ENCODE assay signal across 8 mouse cellular contexts in the genomic region with DNA sequence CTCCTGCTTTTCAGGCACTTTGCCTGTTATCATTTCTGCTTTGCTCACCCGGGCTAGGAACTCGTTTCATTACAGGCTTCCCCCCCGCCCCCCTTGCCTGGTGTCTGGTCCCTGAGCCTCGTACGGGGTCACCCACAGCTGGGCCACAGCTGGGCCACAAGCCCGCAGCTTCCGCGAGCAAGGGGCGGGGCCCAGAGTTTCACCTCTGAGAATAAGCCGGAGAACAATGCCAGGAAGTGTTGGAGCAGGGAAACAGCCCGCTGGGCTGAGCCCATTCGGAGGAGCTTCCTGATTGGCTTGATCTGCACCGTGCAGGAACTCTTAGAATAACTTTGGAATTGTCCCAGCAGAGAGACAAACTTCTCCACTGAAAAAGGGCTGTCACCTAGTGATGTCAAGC. TPM values are rescaled to one million over a fixed set of nuclear protein-coding genes. Genes with fewer than 3 reads are reported as not detected.
DNase-seq lines count a peak whose midpoint lies in the region; ATAC-seq lines count a peak whose summit lies in the region.

No protein-coding gene starts in this region.

- peak overlapping the region; percentile 43 for H3K4me2 ChIP-seq in heart, embryonic 11.5 days
- peak overlapping the region; percentile 50 for H3K4me2 ChIP-seq in lung, embryonic 16.5 days (ENCODE audit: low read depth, low read length)

- peak overlapping the region; percentile 76 for H3K27ac ChIP-seq in embryonic facial prominence, embryonic 10.5 days (replicated peaks)
- H3K27ac ChIP-seq in heart, embryonic 11.5 days (ENCODE audit: low read depth, low read length): peak overlapping the region; percentile 72
- H3K27ac ChIP-seq in lung, embryonic 16.5 days (ENCODE audit: low read length): peak overlapping the region; percentile 81

- DNase-seq in Muller cell, postnatal 12 days (ENCODE audit: inconsistent ontology term): peak; percentile 21
- DNase-seq in embryonic facial prominence, embryonic 10.5 days (ENCODE audit: low spot score): peak; percentile 67
- DNase-seq in kidney, adult 9 months: peak; percentile 91
- peak; percentile 45 for DNase-seq in retina, embryonic 14.5 days (ENCODE audit: low spot score)
- DNase-seq in cerebellum, adult 9-10 months: no peak
- no peak for DNase-seq in frontal cortex, adult 2 months (ENCODE audit: extremely low spot score in 1 of 2, low spot score in 1 of 2)

- H3K4me1 ChIP-seq in embryonic facial prominence, embryonic 10.5 days: peaks cover 28% of the 10 kb centered on the region
- peaks cover 51% of the 10 kb centered on the region for H3K4me1 ChIP-seq in heart, embryonic 11.5 days (ENCODE audit: control insufficient read depth, insufficient read depth, low read length)
- H3K4me1 ChIP-seq in lung, embryonic 16.5 days (replicated peaks; ENCODE audit: control insufficient read depth, insufficient read depth, low read length): peaks cover 33% of the 10 kb centered on the region

- ATAC-seq in heart, embryonic 11.5 days (replicated peaks; ENCODE audit: insufficient number of reproducible peaks, low FRiP score, low TSS enrichment): peak; percentile 31; the same call in 1 of the 2 replicates
- peak; percentile 86 for ATAC-seq in lung, embryonic 16.5 days (ENCODE audit: low read depth)

- no peaks in the 10 kb centered on the region for H3K36me3 ChIP-seq in embryonic facial prominence, embryonic 10.5 days (replicated peaks)
- no peaks in the 10 kb centered on the region for H3K36me3 ChIP-seq in heart, embryonic 11.5 days (ENCODE audit: control insufficient read depth, insufficient read depth, low read length)
- no peaks in the 10 kb centered on the region for H3K36me3 ChIP-seq in lung, embryonic 16.5 days (ENCODE audit: control insufficient read depth, insufficient read depth, low read length)

- H3K27me3 ChIP-seq in embryonic facial prominence, embryonic 10.5 days (replicated peaks; ENCODE audit: low read depth, poor library complexity, severe bottlenecking): no peaks in the 10 kb centered on the region; the same call in 1 of the 2 replicates
- H3K27me3 ChIP-seq in heart, embryonic 11.5 days (ENCODE audit: control insufficient read depth, insufficient read depth, low read length): no peaks in the 10 kb centered on the region
- no peaks in the 10 kb centered on the region for H3K27me3 ChIP-seq in lung, embryonic 16.5 days (ENCODE audit: control insufficient read depth, insufficient read depth, low read depth, low read length)

- H3K9ac ChIP-seq in heart, embryonic 11.5 days (ENCODE audit: low read depth, low read length): no peak overlapping the region
- H3K9ac ChIP-seq in lung, embryonic 16.5 days (ENCODE audit: low read length): peak overlapping the region; percentile 47; the same call in 1 of the 2 replicates

- H3K4me3 ChIP-seq in embryonic facial prominence, embryonic 10.5 days: peak overlapping the region; percentile 43
- H3K4me3 ChIP-seq in heart, embryonic 11.5 days (ENCODE audit: low read depth, low read length): no peak overlapping the region
- H3K4me3 ChIP-seq in lung, embryonic 16.5 days (ENCODE audit: low read length): peak overlapping the region; percentile 25; the same call in 1 of the 2 replicates

- WGBS in embryonic facial prominence, embryonic 10.5 days: 2% methylated on average over 13 of the region's 13 CpGs
- WGBS in heart, embryonic 11.5 days (ENCODE audit: insufficient replicate concordance): 8% methylated on average over 13 of the region's 13 CpGs
- 2% methylated on average over 13 of the region's 13 CpGs for WGBS in lung, embryonic 16.5 days

- H3K9me3 ChIP-seq in embryonic facial prominence, embryonic 10.5 days: no peaks in the 10 kb centered on the region
- no peaks in the 10 kb centered on the region for H3K9me3 ChIP-seq in heart, embryonic 11.5 days (replicated peaks; ENCODE audit: control insufficient read depth, low read length)
- H3K9me3 ChIP-seq in lung, embryonic 16.5 days (ENCODE audit: control insufficient read depth, low read length): no peaks in the 10 kb centered on the region

RNA-seq across cellular contexts. Expression of gene Akap2, which starts 42.1 kb away (rescaled TPM):
- 21.3 and 24.7 TPM in 2 replicates for polyA plus RNA-seq in embryonic facial prominence, embryonic 10.5 days (2016; fragmentation: Nextera tagmentation; extraction: Ambion mirVana)
- polyA plus RNA-seq in heart, embryonic 11.5 days (2014; fragmentation: Nextera tagmentation; extraction: Ambion mirVana): 43.4 and 45.9 TPM in 2 replicates
- 44.4 and 46.5 TPM in 2 replicates for polyA plus RNA-seq in lung, embryonic 16.5 days (2015; fragmentation: Nextera tagmentation; extraction: Ambion mirVana)
- 22.0 and 22.8 TPM in 2 replicates for polyA plus RNA-seq in frontal cortex, adult 2 months (2012; rRNA removed)

Comparison
In these comparisons a context has a peak if more than half of its experiments do, and no peak if none do; other contexts are left out.
1. DNase-seq: peak in Muller cell, postnatal 12 days (single experiment), embryonic facial prominence, embryonic 10.5 days (single experiment), kidney, adult 9 months (single experiment) and retina, embryonic 14.5 days (single experiment); none in cerebellum, adult 9-10 months (single experiment) and frontal cortex, adult 2 months (0 of 2).
2. Peak in every context shown above with its lines, with median percentiles within 50 percentile points of each other: H3K27ac ChIP-seq.